Mouse (Mus musculus) kidney, postnatal 4 days (tissue): ENCODE results near the gene Adam23.
A peak's percentile ranks its signal among the peaks of the same experiment; 100 is the strongest.

Experiments used
- DNase-seq, 2 experiments: peaks; one replicate each; pipeline ENCODE4 v3.0.0; 2021; ENCODE audit warnings: mixed read lengths in 2 of 2

Adam23 gene

DNA sequence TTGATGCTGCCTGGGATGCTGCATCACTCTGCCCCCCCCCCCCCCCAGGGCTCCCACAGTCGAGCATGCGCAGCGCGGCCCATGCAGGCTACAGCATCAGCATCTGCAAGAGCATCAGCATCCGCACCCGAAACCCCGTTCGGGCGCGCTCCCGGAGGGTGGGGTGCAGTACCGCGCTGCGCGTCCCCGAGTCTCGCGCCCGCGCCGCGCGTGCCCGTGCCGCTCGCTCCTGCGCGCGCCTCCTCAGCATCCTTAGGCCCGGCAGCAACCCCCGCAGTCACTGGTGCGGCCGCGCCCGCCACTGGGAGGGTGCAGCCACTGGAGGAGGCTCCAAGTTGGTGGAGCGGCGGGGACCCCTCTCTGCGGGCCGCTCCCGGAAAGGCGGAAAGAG, at the start of gene Adam23:
TSS of gene Adam23 (plus strand) at position 236 of the 391 bp plus-strand sequence.
- DNase-seq = peak; percentile 34 to 54

DNA sequence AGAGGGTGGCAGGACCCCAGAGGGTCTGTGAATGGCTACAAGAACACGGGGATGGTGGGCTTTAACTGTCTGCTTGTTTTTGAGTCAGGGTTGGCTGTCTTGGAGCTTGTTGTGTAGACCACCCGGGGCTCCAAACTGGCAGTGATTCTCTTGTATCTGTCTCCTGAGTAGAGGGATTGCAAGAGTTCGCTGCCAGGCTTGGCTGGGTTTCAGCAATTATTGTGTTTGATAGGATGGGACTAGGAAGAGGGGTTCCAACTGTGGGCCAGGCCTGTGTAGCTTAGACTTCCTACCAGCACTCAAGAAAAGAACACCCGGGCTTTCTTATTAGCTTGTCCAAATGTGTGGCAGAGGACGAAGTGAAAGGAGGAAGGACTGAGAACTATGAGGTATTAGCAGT, 44.6 kb upstream of the Adam23 start:
- no peak for DNase-seq

DNA sequence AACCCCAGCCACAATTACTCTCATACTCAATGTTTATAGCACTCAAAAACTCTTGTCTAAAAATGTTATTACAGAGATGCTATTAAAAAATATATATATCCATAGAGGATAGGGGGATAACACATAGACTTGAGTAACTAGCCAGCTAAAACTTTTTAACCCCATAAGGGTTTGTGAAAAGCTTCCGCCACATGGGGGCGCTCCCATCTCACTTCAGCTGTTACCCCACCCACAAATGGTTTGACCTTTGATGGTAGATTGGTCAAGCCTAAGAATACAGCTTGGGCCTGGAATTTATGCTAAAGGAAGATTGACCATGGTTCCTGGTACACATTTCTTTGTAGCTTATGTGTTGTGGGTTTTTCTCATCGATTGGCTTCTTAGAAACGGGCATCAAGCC, 42.1 kb upstream of the Adam23 start:
- DNase-seq = peak; percentile 40 to 47

DNA sequence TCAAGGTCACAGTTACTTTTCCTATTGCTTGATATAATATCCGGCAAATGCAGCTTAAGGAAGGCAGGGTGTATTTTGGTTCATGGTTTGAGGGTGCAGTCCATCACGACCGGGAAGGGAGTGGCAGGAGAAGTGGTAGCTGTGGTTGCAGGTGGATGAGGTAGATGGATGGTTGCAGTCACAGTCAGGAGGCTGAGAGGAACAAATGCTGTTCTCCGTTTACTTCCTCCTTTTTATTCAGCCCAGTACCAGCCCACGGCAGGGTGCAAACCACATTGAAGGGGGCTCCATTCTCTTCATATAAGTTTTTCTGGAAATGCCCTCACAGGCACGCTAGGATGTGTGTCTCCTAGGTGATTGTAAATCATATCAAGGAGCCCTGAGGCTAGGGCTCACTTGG, 37.3 kb upstream of the Adam23 start:
- no peak for DNase-seq

DNA sequence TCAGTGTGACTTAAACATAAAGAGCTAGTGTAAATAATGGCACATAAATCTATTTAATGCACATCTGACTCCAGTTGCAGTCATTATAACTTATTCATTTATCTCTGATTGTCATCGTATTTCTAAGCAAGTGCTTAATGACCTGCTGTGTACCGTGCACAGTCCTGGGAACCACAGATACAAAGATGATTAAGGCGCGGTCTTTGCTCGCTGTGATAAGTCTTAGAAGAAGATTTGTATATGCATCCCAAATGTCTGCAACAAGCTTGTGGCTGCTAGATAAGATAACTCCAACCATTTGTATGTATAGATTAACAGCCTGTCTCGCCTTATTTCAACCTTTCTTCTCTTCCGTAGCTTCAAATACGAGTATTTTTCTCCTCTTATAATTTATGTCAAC, 27.2 kb upstream of the Adam23 start:
- no peak for DNase-seq

DNA sequence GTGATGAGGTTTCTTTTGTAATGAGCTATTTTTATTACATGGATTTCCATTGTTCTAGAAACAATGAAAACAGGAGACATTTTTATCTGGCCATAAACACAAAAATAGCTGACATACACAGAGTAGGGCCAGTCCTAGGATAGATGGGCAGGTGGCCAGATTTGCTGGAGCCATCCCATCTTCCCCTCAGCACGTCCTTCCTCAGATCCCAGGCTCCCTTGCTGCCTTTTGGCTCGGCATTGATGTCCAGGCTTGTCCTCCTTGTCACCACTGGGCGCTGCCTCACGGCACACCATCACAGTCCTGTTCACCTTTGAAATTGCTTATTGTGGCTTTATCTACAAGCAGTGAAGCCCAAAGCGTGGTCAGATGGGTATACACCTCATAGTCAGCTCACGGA, 15.0 kb upstream of the Adam23 start:
- no peak for DNase-seq

DNA sequence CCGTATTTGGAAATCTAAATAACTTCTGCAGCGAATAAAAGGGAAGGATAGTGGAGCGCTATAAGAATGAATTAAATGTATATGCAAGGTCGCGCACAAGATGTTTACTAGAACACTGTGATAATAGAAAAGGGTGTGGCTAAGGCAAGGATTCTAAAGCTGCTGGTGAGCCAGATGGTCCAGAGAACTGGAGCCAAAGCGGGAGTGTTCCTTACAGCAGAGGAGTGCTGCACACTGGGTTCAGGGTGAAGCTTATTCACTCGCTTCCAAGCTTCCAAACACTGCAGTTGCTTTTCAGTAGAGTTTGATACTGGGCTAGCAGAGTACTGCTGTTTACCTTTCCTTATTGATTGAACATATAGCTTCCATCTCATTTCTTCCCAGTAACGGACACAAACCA, 14.5 kb upstream of the Adam23 start:
- DNase-seq = no peak

DNA sequence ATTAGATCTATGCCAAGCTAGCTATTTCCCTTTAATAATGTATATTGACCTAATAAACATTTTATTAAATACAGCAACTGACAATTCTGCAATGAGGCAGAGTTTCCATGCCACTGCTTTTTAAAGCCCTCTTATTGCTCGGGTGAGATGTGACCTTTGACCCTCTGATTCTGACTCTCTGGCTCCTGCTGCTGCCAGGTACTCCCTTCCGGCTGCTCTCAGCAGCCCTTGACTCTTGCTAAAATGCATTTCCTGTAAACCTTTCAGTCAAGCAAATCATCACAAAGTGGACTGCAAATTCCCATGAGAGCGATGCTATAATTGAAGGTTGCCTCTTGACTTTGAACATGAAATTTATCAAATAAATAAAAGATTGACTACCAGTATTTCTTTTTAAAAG, 13.8 kb upstream of the Adam23 start:
- no peak for DNase-seq

DNA sequence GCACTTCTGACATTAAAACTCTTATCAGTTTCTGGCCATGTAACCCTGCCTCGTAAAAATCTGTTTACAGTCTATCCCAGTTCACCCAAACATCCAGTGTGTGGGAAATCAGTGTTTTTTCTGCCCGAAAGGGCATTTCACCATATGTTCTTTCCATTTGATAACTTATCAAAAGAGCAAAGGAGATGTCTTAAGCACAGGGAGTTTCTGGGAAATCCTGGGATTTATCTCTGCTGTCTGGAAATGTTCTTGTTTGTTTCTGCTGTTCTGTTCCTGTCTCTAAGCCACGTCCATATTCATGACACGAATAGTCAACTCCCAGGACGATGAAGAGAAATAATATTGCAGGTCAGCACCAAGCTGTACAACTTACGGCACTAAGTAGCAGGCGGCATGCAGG, 11.6 kb upstream of the Adam23 start:
- DNase-seq = no peak

DNA sequence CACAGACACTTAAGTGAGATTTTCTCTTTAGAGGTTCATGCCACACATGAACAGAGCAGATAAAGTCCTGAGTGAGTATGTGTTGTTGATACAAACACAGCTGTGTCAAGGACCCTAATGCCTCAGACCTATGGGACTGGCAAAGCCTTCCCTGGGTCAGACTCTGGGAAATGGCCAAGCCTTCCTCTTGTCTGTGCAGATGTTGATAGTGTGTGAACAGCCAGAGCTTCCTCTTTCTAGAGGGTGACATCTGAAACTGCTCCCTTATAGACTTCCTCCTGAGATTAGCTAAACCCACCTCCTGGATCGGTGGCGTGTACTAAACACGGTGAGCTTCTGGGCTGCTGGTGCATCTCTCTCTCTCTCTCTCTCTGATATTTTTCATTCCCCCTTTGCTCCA, 8.2 kb upstream of the Adam23 start:
- DNase-seq = no peak

DNA sequence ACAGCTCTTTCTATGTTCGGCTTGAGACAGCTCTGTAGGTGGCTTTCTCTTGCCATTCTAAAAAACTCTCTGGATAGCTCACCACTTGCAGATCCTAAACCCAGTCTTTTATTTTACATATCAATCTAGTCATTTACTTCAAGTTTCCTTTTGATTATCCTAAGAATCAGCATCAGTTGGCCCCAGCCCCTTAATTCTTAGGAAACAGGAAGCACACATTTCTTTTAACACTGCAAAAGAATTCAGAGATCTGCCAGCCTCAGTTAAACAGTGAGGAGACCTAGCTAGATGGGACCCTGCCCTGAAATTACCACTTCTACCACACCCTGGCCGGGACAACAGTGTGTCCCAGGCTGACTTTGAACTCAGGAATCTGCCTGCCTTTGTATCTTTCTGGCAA, 3.5 kb upstream of the Adam23 start:
- no peak for DNase-seq

DNA sequence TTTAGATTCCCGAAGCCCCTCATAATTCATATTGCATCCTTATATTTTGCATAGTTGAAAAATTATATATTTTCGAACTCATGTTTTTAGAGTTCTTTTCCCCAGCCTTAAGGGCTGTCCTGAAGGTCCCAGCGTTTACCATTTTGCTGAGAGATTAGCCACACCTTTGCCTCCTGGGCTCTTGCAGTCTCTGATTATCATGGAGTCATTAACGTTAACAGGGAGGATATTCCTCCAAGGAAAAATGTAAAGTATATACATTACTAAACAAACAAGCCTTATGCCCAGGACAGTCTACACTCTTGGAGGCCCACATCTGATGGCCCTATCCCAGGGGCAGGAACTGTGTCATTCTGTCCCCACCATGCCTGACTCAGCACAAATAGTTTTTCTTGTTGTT, 3.1 kb upstream of the Adam23 start:
- DNase-seq = no peak

DNA sequence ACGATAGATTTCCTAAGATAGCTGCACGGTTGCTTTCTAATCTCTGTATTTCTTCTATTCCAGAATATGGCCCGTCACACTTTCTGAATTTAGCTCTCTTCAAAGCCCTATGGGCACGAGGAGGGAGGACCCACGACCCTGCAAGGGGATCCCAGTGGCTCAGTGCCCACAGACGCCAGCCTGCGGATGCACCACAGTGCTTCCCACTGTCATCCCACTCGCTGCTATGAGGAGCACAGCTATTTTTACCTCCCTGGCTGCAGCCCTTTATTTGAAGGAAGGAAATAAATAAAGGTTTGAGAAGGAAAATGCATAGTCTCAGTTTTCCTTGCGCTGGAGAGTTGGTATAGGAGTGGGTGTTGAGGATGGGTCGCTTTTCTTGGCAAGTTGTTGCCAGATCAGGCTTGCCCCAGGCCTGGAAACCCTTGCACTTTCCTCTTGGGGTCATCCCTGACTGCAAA, 512 bp upstream of the Adam23 start:
- no peak for DNase-seq

DNA sequence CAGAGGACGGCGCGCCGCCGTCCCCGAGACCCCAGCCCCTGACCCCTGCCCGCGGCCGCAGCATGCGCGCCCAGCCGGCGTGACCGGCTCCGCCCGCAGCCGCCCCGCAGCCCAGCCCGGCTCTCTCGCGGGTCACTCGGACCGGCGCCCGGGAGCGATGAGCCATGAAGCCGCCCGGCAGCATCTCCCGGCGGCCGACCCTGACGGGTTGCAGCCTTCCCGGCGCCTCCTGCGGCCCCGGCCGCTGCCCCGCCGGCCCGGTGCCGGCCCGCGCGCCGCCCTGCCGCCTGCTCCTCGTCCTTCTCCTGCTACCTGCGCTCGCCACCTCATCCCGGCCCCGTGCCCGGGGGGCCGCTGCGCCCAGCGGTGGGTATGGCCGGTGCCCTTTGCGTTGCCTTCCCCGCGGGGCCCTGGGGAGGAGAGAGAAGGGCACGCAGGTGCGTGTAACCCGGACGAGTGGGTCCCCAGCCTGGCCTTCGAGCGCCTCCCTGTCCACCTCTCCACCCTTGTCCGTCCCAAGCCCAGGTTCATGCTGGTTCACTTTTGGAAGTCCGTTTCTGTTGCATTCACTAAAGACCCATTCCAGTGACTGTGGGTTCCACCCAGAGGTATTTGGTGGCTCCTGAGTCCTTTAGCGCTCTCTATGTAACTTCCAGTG, 485 bp downstream of the Adam23 start:
- DNase-seq = peak; percentile 35 to 50

DNA sequence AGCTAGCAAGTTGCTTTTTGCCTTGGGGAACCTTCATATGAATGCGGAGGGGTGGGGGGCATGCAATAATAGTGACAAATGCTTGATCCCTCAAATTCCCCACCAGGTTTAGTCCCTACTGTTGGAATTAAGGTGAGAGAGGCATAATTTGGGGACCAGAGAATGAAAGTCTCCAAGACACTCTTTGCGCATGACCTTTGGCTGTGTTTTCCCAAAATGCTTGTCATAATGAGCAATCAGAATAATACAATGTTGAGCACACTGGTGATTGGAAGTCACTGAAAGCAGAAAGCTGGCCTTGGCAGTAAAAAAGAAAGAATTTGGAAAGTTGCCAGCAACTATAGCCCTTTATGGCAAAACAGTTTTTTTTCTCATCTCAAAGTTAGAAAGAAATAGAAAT, 1.0 kb downstream of the Adam23 start:
- DNase-seq = no peak

DNA sequence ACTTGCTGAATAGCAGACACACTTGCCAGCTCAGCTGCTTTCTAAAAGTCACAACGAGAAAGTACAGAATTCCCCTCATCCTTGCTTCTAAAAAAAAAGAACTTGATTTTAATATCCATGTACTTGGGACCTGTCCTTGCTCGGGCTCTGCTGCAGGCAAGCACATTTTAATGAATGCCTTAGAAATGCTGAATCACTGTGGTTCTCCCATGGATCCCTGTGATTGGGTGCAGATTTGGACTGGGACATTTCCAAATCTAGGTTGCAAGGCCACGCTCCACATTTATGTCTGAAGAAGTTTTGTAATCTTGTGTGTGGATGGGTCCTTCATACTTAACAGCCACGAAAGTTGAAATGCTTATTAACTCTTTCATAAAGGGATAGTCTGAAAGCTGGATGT, 4.4 kb downstream of the Adam23 start:
- no peak for DNase-seq

DNA sequence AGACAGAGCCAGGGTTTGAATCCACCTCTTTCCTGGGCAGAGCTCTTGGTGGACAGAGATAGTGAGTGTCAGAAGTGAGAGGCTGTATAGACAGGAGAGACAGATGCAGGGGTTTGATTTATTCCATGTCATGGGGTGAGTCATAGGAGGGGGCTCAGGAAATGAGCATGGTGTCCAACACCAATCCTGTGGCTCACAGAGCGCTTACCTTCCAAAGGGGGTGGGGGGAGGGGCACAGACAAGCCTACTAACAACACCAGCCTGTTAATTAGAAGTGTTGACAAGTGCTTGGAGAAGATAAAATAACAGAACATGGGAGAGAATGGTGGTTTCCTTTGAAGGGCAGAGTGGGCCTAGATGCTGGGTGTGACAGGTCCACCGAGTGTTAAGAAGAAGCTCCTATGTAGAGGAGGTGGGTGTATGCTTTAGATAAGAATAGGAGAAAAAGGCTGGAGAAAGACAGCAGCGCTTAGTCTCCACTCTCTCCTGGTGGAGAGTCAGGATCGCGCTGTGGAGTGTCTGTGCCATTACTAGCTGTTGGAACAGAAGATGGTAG, 7.7 kb downstream of the Adam23 start:
- no peak for DNase-seq

DNA sequence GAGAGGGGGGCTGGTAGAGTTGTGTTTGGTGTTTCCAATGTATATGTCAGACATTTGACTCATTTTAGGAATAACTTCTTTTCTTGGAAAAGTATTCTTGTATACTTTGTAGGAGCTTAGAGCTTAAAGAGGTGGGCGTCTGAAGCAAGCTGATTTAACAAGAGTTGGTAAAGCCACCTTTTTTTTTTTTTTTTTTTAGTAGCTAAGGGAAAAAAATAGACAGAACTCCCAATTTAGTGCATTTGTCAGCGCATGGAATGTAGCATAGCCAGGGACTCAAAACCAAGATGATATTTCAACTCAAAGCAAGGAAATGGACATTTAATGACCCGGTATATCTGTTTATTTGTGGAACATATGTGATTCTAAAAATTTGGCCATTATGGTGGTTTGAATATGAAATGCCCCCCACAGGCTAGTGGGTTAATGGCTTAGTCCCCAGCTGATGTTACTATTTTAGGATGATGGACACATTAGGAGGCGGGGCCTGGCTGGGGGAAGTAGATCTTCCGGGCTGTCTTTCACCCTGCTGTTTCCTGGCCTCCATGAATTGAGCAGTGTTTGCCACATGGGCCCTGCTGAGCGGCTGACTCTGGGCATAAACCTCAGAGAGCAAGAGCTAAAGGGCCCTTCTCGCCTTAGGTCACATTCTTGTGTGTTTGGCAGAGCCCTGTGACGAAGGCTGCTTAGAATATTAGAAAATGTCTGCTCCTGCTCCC, 12.3 kb downstream of the Adam23 start:
- DNase-seq = no peak

DNA sequence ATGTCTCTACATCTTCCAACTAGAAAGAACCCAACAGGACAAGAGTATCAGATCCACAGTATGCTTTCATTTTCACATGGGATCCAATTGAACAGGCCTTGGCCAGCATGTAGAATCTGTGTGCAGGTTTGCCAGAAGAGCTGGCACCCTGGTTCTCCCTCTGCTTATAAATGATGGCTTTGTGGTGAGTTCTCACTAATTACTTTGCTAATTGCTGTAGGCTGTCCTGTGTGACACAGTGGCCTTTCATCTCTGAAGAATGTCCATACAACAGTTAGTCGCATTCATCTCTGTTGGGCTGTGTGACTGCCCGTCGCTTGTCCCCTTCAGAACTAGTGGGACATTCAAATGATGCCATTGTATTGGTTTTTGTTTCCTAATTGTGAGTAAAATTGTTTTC, 13.5 kb downstream of the Adam23 start:
- DNase-seq = no peak

DNA sequence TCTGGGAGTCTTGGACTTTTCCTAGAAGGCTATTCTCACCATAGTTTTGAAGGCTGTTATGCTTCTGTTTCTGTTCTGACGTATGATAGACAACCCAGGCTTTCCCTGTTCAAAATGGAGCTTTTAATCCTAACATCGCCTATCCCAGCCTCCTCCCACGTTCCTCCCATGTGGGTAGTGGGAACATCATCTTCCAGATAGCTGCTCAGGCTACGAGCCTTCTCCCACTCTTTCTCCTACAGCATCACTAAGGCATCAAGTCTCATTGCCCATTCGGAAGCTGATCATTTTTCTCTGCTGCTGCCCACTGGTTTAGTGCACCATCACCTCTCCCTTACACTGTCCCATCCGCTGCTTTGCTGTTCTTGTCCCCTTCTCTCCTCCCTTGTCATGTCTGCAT, 14.2 kb downstream of the Adam23 start:
- no peak for DNase-seq

DNA sequence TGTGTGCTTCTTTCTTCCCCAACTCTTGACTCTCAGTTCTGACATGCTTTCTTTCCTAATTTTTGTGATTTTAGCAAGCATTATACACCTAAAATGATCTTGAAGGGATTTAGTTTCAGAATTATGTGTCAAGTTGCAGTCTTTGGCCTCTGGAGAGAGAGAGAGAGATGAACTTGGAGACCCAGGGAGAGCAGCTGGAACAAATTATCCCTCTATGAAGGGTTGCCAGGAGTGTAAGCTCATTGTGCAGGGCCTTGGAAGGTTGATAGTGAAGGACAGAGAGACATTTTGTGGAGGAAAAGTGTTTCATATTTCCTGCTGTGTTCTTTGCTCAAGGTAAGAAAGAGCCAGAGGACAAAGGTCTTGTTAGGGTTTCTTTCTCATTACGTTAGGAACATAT, 18.8 kb downstream of the Adam23 start:
- no peak for DNase-seq

DNA sequence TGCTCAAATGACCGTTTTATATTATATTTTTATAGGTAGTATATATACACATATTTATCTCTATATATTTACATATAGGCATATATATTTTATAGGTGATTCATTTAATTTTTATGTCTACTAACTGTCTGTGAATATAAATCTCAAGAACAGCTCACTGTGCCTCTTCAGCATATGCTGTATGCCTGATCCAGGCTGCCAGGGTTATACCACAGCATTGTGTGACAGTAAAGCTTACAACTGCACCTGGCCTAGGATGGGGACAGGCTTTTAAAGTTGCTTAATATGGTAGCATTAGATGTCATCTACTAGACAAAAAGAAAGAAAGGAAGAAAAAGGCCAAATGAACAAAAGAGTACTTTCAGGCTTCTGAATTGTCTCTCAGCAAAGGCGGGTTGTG, 27.6 kb downstream of the Adam23 start:
- no peak for DNase-seq

DNA sequence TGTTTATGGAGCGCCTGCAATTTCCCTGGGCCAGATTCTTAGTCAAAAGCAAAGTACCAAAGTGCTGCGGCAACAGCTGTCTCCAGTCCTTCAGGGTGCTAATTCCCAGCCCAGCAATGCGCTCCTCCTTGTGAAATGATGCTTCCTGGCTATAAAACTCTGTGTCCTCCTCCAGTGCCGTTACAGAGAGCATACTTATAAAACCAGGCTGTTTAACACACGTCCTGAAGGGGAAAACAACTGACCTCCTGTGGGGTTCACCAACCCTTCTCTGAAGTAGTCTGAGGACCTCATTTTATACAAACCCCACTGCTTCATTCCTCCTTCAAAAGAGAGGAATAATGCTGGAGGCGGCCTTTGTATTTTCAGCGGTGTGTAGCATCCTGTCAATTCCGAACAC, 28.0 kb downstream of the Adam23 start:
- DNase-seq = peak; percentile 23 to 34

DNA sequence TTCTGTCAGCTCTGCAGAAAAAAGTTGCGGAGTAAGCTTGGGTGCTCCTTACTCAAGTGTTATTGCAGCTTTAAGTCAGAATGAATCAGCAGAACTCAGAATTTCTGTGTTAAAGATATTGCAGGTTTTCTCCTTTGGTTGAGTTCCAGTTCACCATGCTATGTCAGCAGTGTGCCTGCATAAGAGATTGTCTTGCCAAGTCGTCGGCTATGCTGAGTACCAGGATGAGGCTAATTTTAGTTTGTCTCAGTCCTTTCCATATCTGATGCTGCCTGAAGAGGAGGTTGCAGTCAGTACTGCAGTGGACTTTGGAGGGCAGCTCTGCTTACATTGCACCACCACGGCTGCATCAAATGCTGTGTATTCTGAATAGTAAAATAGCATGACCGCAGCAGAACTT, 33.3 kb downstream of the Adam23 start:
- DNase-seq = no peak

DNA sequence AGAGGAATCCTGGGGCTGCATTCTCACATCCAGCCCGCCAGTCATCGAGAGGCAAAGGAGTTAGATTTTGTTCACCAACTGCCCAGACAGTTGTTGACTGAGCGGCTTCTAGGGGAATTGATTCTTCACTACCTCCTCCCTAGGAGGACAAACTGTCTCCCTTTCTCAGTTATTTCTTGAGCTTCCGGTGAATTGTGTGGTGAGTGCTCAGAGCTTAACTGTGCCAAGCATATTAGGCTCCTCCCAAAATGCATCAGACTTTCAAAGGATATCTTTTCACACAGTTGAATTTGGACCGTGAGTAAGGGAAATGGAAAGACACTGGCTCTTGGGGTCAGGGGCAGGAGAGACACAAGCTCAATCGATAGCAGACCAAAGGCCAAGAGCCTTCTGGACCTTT, 39.0 kb downstream of the Adam23 start:
- DNase-seq = no peak
